Mouse (Mus musculus) liver, embryonic 13.5 days (tissue): ENCODE measurements around the gene Slit3. TPM values are rescaled to one million over a fixed set of nuclear protein-coding genes. Genes with fewer than 3 reads are reported as not detected.

Experiments used
- ATAC-seq: fragments of 200-750 bp; cut with Nextera tagmentation; 2 replicates; pipeline ENCODE4 v1.8.0; 2017; ENCODE audit warnings: low read depth, mild to moderate bottlenecking, moderate number of reproducible peaks, moderate library complexity
- DNase-seq: peaks from one replicate; pipeline ENCODE4 v3.0.0; 2022
- H3K27ac ChIP-seq: fragments of 300-500 bp; sonication (generic); 2 replicates; pipeline ENCODE4 v1.5.1; 2015; ENCODE audit warnings: moderate library complexity, mild to moderate bottlenecking, inconsistent platforms
- H3K27me3 ChIP-seq: fragments of 300-500 bp; sonication (generic); 2 replicates; pipeline ENCODE4 v1.6.1; 2015; ENCODE audit warnings: mild to moderate bottlenecking, inconsistent platforms
- H3K36me3 ChIP-seq: fragments of 300-500 bp; sonication (generic); 2 replicates; pipeline ENCODE4 v1.6.1; 2015; ENCODE audit warnings: mild to moderate bottlenecking, inconsistent platforms
- H3K4me1 ChIP-seq: fragments of 300-500 bp; sonication (generic); replicated peaks from 2 replicates; pipeline ENCODE4 v1.6.1; 2015; ENCODE audit warnings: inconsistent platforms
- H3K4me2 ChIP-seq: fragments of 300-500 bp; sonication (generic); 2 replicates; pipeline ENCODE4 v1.6.1; 2015; ENCODE audit warnings: inconsistent platforms, mild to moderate bottlenecking, moderate library complexity
- H3K4me3 ChIP-seq: fragments of 300-500 bp; sonication (generic); replicated peaks from 2 replicates; pipeline ENCODE4 v1.5.1; 2015; ENCODE audit warnings: mild to moderate bottlenecking, inconsistent platforms
- H3K9ac ChIP-seq: fragments of 300-500 bp; sonication (generic); 2 replicates; pipeline ENCODE4 v1.6.1; 2015; ENCODE audit warnings: mild to moderate bottlenecking, inconsistent platforms
- H3K9me3 ChIP-seq: fragments of 300-500 bp; sonication (generic); replicated peaks from 2 replicates; pipeline ENCODE4 v1.6.1; 2016; ENCODE audit warnings: inconsistent platforms
- WGBS: fragments of 180-500 bp; shearing (Covaris S2); methylation state at CpG from one replicate; pipeline ENCODE4 v1.1.7; 2015; ENCODE audit not compliant: insufficient replicate concordance; 5-methylcytosine and 5-hydroxymethylcytosine counted together
- polyA plus RNA-seq: library from polyadenylated mRNA; unstranded; fragments of >200 nt; fragmentation: Nextera tagmentation; extraction: Ambion mirVana; gene quantifications from 2 replicates; pipeline ENCODE4 v1.2.1, GENCODE M21; 2015

Slit3 gene
- polyA plus RNA-seq, 1 experiment from 2014 or later = 0.44 TPM

DNA sequence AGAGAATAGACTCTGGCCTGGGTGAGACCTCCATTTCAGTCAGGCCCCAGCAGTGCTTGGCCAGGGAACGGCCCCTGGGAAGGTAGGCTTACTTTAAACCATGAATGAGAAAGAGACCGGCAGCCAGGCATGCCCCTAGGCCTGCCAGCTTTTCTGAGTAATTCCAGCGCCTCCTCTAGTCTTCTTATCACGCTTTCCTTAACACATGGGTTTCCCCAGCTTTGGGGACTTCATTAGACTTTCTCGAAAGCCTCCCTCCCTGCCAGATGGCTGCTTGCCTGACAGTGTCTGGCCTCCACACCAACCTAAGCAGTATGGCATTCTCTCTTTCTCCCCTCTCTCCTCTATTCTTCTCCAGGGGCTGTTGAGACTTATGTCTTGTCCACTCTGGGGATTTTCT lies 24.5 kb upstream of the Slit3 start:
- DNase-seq (no peak), ATAC-seq (no peak)
- Histone ChIP-seq H3K27me3 (no peaks in the 10 kb centered on the region), H3K4me3 (no peak overlapping the region), H3K27ac (no peak overlapping the region), H3K9me3 (no peaks in the 10 kb centered on the region), H3K9ac (no peak overlapping the region), H3K4me2 (no peak overlapping the region), H3K4me1 (no peaks in the 10 kb centered on the region), H3K36me3 (no peaks in the 10 kb centered on the region)
- WGBS = 55% methylated on average over 5 of the region's 5 CpGs

GRCm38 (mm10) chr11:35109781-35110180 lies 11.2 kb upstream of the Slit3 start:
- Histone ChIP-seq H3K4me2 (no peak overlapping the region), H3K9me3 (no peaks in the 10 kb centered on the region), H3K4me3 (no peak overlapping the region), H3K27me3 (no peaks in the 10 kb centered on the region), H3K4me1 (0 out of 2 replicates have a peak, but pooled peaks cover 2% of the 10 kb centered on the region), H3K36me3 (no peaks in the 10 kb centered on the region), H3K9ac (no peak overlapping the region), H3K27ac (no peak overlapping the region)
- no peak for ATAC-seq
- DNase-seq = no peak
- WGBS = 64% methylated on average over 4 of the region's 4 CpGs

GRCm38 (mm10) chr11:35110784-35111183 lies 10.2 kb upstream of the Slit3 start:
- Histone ChIP-seq H3K4me1 (0 out of 2 replicates have a peak, but pooled peaks cover 2% of the 10 kb centered on the region), H3K27me3 (no peaks in the 10 kb centered on the region), H3K4me3 (no peak overlapping the region), H3K27ac (no peak overlapping the region), H3K4me2 (no peak overlapping the region), H3K9ac (no peak overlapping the region), H3K36me3 (no peaks in the 10 kb centered on the region), H3K9me3 (no peaks in the 10 kb centered on the region)
- no peak for ATAC-seq
- 18% methylated on average over 2 of the region's 2 CpGs for WGBS
- no peak for DNase-seq

DNA sequence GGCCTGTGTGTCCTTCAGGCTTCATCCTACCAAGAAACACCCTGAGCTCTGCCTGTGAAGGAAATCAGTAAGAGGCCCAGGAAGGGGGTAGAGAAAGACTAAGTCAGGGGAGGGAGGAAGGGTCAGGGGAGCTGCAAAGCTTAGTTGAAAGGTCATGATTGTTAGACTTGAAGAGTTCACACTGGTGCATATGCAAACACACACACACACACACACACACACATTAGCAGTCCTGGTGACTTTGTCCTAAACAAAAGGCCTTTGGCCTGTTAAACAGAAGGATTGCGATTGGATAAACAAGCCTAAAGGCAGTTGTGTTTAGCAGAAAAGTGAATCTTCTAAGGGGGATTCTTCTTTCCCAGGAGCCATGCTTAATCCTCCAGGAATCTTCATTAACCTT lies 7.7 kb upstream of the Slit3 start:
- WGBS = 57% methylated on average over 1 of the region's 1 CpGs
- no peak for DNase-seq
- no peak overlapping the region for H3K9ac ChIP-seq

GRCm38 (mm10) chr11:35116436-35116835 lies 4.6 kb upstream of the Slit3 start:
- no peak for DNase-seq
- no peaks in the 10 kb centered on the region for H3K9me3 ChIP-seq
- WGBS = 32% methylated on average over 3 of the region's 3 CpGs
- no peak overlapping the region for H3K4me3 ChIP-seq
- H3K27ac ChIP-seq = no peak overlapping the region
- H3K4me2 ChIP-seq = no peak overlapping the region
- H3K27me3 ChIP-seq = peaks cover 17% of the 10 kb centered on the region
- ATAC-seq = no peak
- H3K36me3 ChIP-seq = no peaks in the 10 kb centered on the region
- H3K4me1 ChIP-seq = 0 out of 2 replicates have a peak, but pooled peaks cover 2% of the 10 kb centered on the region
- no peak overlapping the region for H3K9ac ChIP-seq

More for the DNA sequence above, 7.7 kb upstream of the Slit3 start:
- Histone ChIP-seq H3K9me3 (no peaks in the 10 kb centered on the region), H3K36me3 (no peaks in the 10 kb centered on the region), H3K4me3 (no peak overlapping the region), H3K27me3 (no peaks in the 10 kb centered on the region), H3K4me1 (0 out of 2 replicates have a peak, but pooled peaks cover 2% of the 10 kb centered on the region), H3K4me2 (no peak overlapping the region), H3K27ac (no peak overlapping the region)
- ATAC-seq = no peak

GRCm38 (mm10) chr11:35117871-35118270 lies 3.2 kb upstream of the Slit3 start:
- Histone ChIP-seq H3K4me2 (no peak overlapping the region), H3K9me3 (no peaks in the 10 kb centered on the region), H3K4me1 (0 out of 2 replicates have a peak, but pooled peaks cover 2% of the 10 kb centered on the region), H3K4me3 (no peak overlapping the region), H3K9ac (no peak overlapping the region), H3K27me3 (peaks cover 32% of the 10 kb centered on the region), H3K27ac (no peak overlapping the region), H3K36me3 (no peaks in the 10 kb centered on the region)
- DNase-seq (no peak), ATAC-seq (no peak)
- WGBS = 73% methylated on average over 3 of the region's 3 CpGs

GRCm38 (mm10) chr11:35118731-35119130 lies 2.3 kb upstream of the Slit3 start:
- Histone ChIP-seq H3K9ac (no peak overlapping the region), H3K4me3 (no peak overlapping the region), H3K27me3 (peaks cover 40% of the 10 kb centered on the region), H3K27ac (no peak overlapping the region), H3K9me3 (no peaks in the 10 kb centered on the region), H3K36me3 (no peaks in the 10 kb centered on the region), H3K4me2 (no peak overlapping the region), H3K4me1 (no peaks in the 10 kb centered on the region)
- WGBS = 45% methylated on average over 6 of the region's 6 CpGs
- DNase-seq (no peak), ATAC-seq (no peak)

- Histone ChIP-seq H3K27ac (no peak overlapping the region), H3K9ac (no peak overlapping the region), H3K27me3 (peaks cover 46% of the 10 kb centered on the region), H3K4me2 (no peak overlapping the region), H3K4me3 (no peak overlapping the region), H3K36me3 (no peaks in the 10 kb centered on the region), H3K9me3 (no peaks in the 10 kb centered on the region), H3K4me1 (no peaks in the 10 kb centered on the region)
- DNase-seq (peak; percentile 2), ATAC-seq (no peak)
- WGBS = 16% methylated on average over 6 of the region's 6 CpGs
Observed at GRCm38 (mm10) chr11:35119360-35119759, 1.7 kb upstream of the Slit3 start.

DNA sequence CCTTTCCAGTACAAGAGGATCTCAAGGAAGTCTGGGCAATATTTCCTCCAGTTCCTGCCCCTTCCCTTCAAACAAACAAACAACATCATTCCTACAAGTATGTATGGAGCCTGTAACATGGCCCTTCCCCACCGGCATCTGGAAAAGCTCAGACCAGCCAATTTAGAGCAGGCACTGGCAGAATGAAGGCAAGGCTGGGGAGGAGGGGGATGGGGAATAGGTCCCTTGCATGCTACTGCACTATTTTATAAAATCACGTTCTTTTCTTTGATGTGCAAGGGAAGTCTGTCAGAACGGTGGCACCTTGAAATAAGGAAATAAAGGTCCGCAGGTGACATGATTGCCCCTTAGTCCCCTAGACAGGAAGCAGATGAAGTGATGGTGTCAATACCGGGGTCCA lies 948 bp upstream of the Slit3 start:
- Histone ChIP-seq H3K27ac (no peak overlapping the region), H3K4me2 (no peak overlapping the region)

DNA sequence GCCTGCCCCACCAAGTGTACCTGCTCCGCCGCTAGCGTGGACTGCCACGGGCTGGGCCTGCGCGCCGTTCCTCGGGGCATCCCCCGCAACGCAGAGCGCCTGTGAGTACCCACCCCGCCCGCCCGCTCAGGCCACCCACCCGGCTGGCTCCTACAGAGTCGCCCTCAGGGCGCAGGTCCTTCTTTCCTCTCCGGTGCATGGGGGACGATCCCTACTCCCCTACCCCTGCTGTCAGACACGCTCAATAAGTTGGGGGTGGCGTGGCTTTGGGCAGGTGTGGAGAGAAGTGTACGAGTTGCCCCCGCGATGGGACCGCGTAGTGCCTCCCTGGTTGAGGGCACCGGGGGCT lies 561 bp downstream of the Slit3 start:
- H3K4me2 ChIP-seq = peak overlapping the region; percentile 53
- 4% methylated on average over 27 of the region's 27 CpGs for WGBS
- no peaks in the 10 kb centered on the region for H3K36me3 ChIP-seq
- no peak overlapping the region for H3K9ac ChIP-seq
- H3K27me3 ChIP-seq = peaks cover 50% of the 10 kb centered on the region
- ATAC-seq = no peak
- DNase-seq = no peak
- no peaks in the 10 kb centered on the region for H3K4me1 ChIP-seq
- H3K4me3 ChIP-seq = peak overlapping the region; percentile 44
- H3K27ac ChIP-seq = no peak overlapping the region
- H3K9me3 ChIP-seq = no peaks in the 10 kb centered on the region

More for the DNA sequence above, 948 bp upstream of the Slit3 start:
- Histone ChIP-seq H3K27me3 (peaks cover 50% of the 10 kb centered on the region), H3K9ac (no peak overlapping the region), H3K9me3 (no peaks in the 10 kb centered on the region), H3K36me3 (no peaks in the 10 kb centered on the region), H3K4me1 (no peaks in the 10 kb centered on the region), H3K4me3 (no peak overlapping the region)
- ATAC-seq (no peak), DNase-seq (no peak)
- 28% methylated on average over 5 of the region's 5 CpGs for WGBS

GRCm38 (mm10) chr11:35122091-35122811 lies 1.2 kb downstream of the Slit3 start:
- 4% methylated on average over 23 of the region's 23 CpGs for WGBS
- peaks cover 50% of the 10 kb centered on the region for H3K27me3 ChIP-seq
- H3K9ac ChIP-seq = no peak overlapping the region
- no peak overlapping the region for H3K27ac ChIP-seq
- no peaks in the 10 kb centered on the region for H3K9me3 ChIP-seq
- no peak for ATAC-seq
- H3K4me1 ChIP-seq = no peaks in the 10 kb centered on the region
- H3K4me2 ChIP-seq = peak overlapping the region; percentile 53
- H3K36me3 ChIP-seq = no peaks in the 10 kb centered on the region
- no peak for DNase-seq
- H3K4me3 ChIP-seq = peak overlapping the region; percentile 44; the same call in 1 of the 2 replicates

GRCm38 (mm10) chr11:35124489-35125107 lies 3.6 kb downstream of the Slit3 start:
- Histone ChIP-seq H3K4me2 (no peak overlapping the region), H3K27ac (no peak overlapping the region), H3K27me3 (peaks cover 50% of the 10 kb centered on the region), H3K36me3 (no peaks in the 10 kb centered on the region), H3K9ac (no peak overlapping the region), H3K4me3 (no peak overlapping the region), H3K4me1 (no peaks in the 10 kb centered on the region), H3K9me3 (no peaks in the 10 kb centered on the region)
- no peak for ATAC-seq
- DNase-seq = no peak
- 52% methylated on average over 17 of the region's 17 CpGs for WGBS
